Mouse (Mus musculus): ENCODE measurements around the gene Tcerg1l.

The Tcerg1l gene

GRCm38 (mm10) chr7:138217556-138218098, 179.9 kb downstream of the Tcerg1l start:
- no peak for DNase-seq (ENCODE audit: low spot score)

- no peak for DNase-seq (ENCODE audit: low spot score)
Measured at GRCm38 (mm10) chr7:138215177-138215830, 182.2 kb downstream of the Tcerg1l start.

- DNase-seq (ENCODE audit: low spot score), result no peak
Measured at GRCm38 (mm10) chr7:138214710-138215109, 182.8 kb downstream of the Tcerg1l start.

GRCm38 (mm10) chr7:138209769-138210168, 187.8 kb downstream of the Tcerg1l start:
- no peak for DNase-seq (ENCODE audit: low spot score)

GRCm38 (mm10) chr7:138205124-138205523, 192.4 kb downstream of the Tcerg1l start:
- no peak for DNase-seq (ENCODE audit: low spot score)

- no peak for DNase-seq (ENCODE audit: low spot score)
Measured at GRCm38 (mm10) chr7:138202162-138202832, 195.2 kb downstream of the Tcerg1l start.

- DNase-seq (ENCODE audit: low spot score), result no peak
Measured at GRCm38 (mm10) chr7:138199333-138200058, 198.0 kb downstream of the Tcerg1l start.

GRCm38 (mm10) chr7:138196139-138196538, 201.4 kb downstream of the Tcerg1l start:
- DNase-seq (ENCODE audit: low spot score), result no peak

GRCm38 (mm10) chr7:138184197-138184596, 213.3 kb downstream of the Tcerg1l start:
- no peak for DNase-seq (ENCODE audit: low spot score)

GRCm38 (mm10) chr7:138182216-138182615, 215.3 kb downstream of the Tcerg1l start:
- no peak for DNase-seq (ENCODE audit: low spot score)

- DNase-seq (ENCODE audit: low spot score), result no peak
Measured at GRCm38 (mm10) chr7:138178617-138179016, 218.9 kb downstream of the Tcerg1l start.

GRCm38 (mm10) chr7:138176026-138176425, 221.5 kb downstream of the Tcerg1l start:
- no peak for DNase-seq (ENCODE audit: low spot score)

- no peak for DNase-seq (ENCODE audit: low spot score)
Measured at GRCm38 (mm10) chr7:138170389-138170788, 227.1 kb downstream of the Tcerg1l start.
